Mouse (Mus musculus) cerebellum, adult 2 months (tissue): ENCODE data around the gene Odf3b.

Experiments
- CTCF ChIP-seq: fragments of 200-500 bp; IDR thresholded peaks from 2 replicates; pipeline ENCODE4 v1.5.1; 2011; ENCODE audit warnings: low read depth, mild to moderate bottlenecking, control low read depth, low read length, moderate library complexity, borderline replicate concordance; ENCODE audit not compliant: insufficient read depth
- POLR2A ChIP-seq: fragments of 200-500 bp; IDR thresholded peaks from 2 replicates; pipeline ENCODE4 v1.6.1; 2011; ENCODE audit warnings: low read length, control low read depth, borderline replicate concordance; ENCODE audit not compliant: insufficient read depth

GRCm38 (mm10) chr15:89334271-89334670 lies 44.8 kb downstream of the Odf3b start, which contains the start of gene Miox:
- TF ChIP-seq CTCF (no peak), POLR2A (no peak)
